Mouse (Mus musculus) liver, postnatal 0 days (tissue): Measurements from ENCODE around the gene Glp1r. TPM values are rescaled to one million over a fixed set of nuclear protein-coding genes. Genes with fewer than 3 reads are reported as not detected.

Source experiments
- ATAC-seq: fragments of 200-750 bp; cut with Nextera tagmentation; 2 replicates; pipeline ENCODE4 v1.8.0; 2017; ENCODE audit warnings: mild to moderate bottlenecking, moderate library complexity
- DNase-seq: peaks from one replicate; pipeline ENCODE4 v3.0.0-alpha.2; 2016
- H3K27ac ChIP-seq: fragments of 300-500 bp; sonication (generic); 2 replicates; pipeline ENCODE4 v1.5.1; 2014; ENCODE audit warnings: antibody characterized with exemption, moderate library complexity, mild to moderate bottlenecking, low read depth
- H3K27me3 ChIP-seq: fragments of 300-500 bp; sonication (generic); 2 replicates; pipeline ENCODE4 v1.6.1; 2014; ENCODE audit warnings: low read length, control low read depth, mixed read lengths; ENCODE audit not compliant: insufficient read depth
- H3K36me3 ChIP-seq: fragments of 300-500 bp; sonication (generic); replicated peaks from 2 replicates; pipeline ENCODE4 v1.6.1; 2014; ENCODE audit warnings: mild to moderate bottlenecking, control low read depth, low read length, moderate library complexity, mixed read lengths; ENCODE audit not compliant: insufficient read depth
- H3K4me1 ChIP-seq: fragments of 300-500 bp; sonication (generic); 2 replicates; pipeline ENCODE4 v1.6.1; 2014; ENCODE audit warnings: antibody characterized with exemption, mild to moderate bottlenecking, control low read depth; ENCODE audit not compliant: insufficient read depth
- H3K4me2 ChIP-seq: fragments of 300-500 bp; sonication (generic); 2 replicates; pipeline ENCODE4 v1.6.1; 2014; ENCODE audit warnings: low read depth, mild to moderate bottlenecking, low read length, moderate library complexity, mixed read lengths
- H3K4me3 ChIP-seq: fragments of 300-500 bp; sonication (generic); 2 replicates; pipeline ENCODE4 v1.5.1; 2014; ENCODE audit warnings: low read depth, low read length
- H3K9ac ChIP-seq: fragments of 300-500 bp; sonication (generic); replicated peaks from 2 replicates; pipeline ENCODE4 v1.6.1; 2014; ENCODE audit warnings: mild to moderate bottlenecking, moderate library complexity
- H3K9me3 ChIP-seq: fragments of 300-500 bp; sonication (generic); 2 replicates; pipeline ENCODE4 v1.6.1; 2016; ENCODE audit warnings: mild to moderate bottlenecking, control low read depth, low read length, mixed read lengths
- CTCF ChIP-seq: sonication (generic); IDR thresholded peaks from 2 replicates; pipeline ENCODE4 v1.5.1; 2016; ENCODE audit warnings: antibody characterized with exemption, low read depth
- EP300 ChIP-seq: IDR thresholded peaks from 2 replicates; pipeline ENCODE4 v1.6.1; 2016; ENCODE audit warnings: antibody characterized with exemption, low read depth, mild to moderate bottlenecking
- WGBS: fragments of 180-500 bp; shearing (Covaris S2); extraction: QIAGEN DNeasy Blood & Tissue Kit; methylation state at CpG from one replicate; pipeline ENCODE4 v1.1.7; 2014; ENCODE audit not compliant: insufficient replicate concordance; 5-methylcytosine and 5-hydroxymethylcytosine counted together
- polyA plus RNA-seq: library from polyadenylated mRNA; unstranded; fragments of >200 nt; fragmentation: Nextera tagmentation; extraction: Ambion mirVana; gene quantifications from 2 replicates; pipeline ENCODE4 v1.2.1, GENCODE M21; 2015

Gene Glp1r
- not detected in 2 replicates for polyA plus RNA-seq

GRCm38 (mm10) chr17:30901627-30902026 is at the start of gene Glp1r:
TSS of gene Glp1r (plus strand) at chr17:30901817.
- peaks cover 29% of the 10 kb centered on the region for H3K27me3 ChIP-seq
- ATAC-seq (no peak), DNase-seq (peak; percentile 22)
- H3K9me3 ChIP-seq: no peaks in the 10 kb centered on the region
- no peaks in the 10 kb centered on the region for H3K36me3 ChIP-seq
- WGBS: 1% methylated on average over 27 of the region's 37 CpGs
- peak within 1 kb of the TSS; percentile 13; the same call in 1 of the 2 replicates for H3K9ac ChIP-seq
- TF ChIP-seq CTCF: no peak
- no peak for TF ChIP-seq EP300
- H3K4me1 ChIP-seq: no peaks in the 10 kb centered on the region
- H3K4me2 ChIP-seq: peak within 1 kb of the TSS; percentile 70
- peak within 1 kb of the TSS; percentile 36 for H3K4me3 ChIP-seq
- H3K27ac ChIP-seq: no peak within 1 kb of the TSS

GRCm38 (mm10) chr17:30852345-30852744 is 49.3 kb upstream of the Glp1r start:
- Histone ChIP-seq H3K4me2 (no peak overlapping the region), H3K36me3 (no peaks in the 10 kb centered on the region), H3K27me3 (no peaks in the 10 kb centered on the region), H3K4me1 (no peaks in the 10 kb centered on the region), H3K4me3 (no peak overlapping the region), H3K27ac (no peak overlapping the region), H3K9me3 (no peaks in the 10 kb centered on the region), H3K9ac (no peak overlapping the region)
- no peak for DNase-seq
- TF ChIP-seq EP300: no peak
- peak; percentile 18; the same call in 1 of the 2 replicates for TF ChIP-seq CTCF
- ATAC-seq: no peak

GRCm38 (mm10) chr17:30857347-30857746 is 44.3 kb upstream of the Glp1r start:
- H3K4me3 ChIP-seq: no peak overlapping the region
- DNase-seq (no peak), ATAC-seq (no peak)
- H3K27me3 ChIP-seq: no peaks in the 10 kb centered on the region
- H3K9me3 ChIP-seq: no peaks in the 10 kb centered on the region
- H3K4me1 ChIP-seq: no peaks in the 10 kb centered on the region
- 78% methylated on average over 5 of the region's 5 CpGs for WGBS
- no peak for TF ChIP-seq EP300
- no peak for TF ChIP-seq CTCF
- H3K4me2 ChIP-seq: no peak overlapping the region
- no peaks in the 10 kb centered on the region for H3K36me3 ChIP-seq
- H3K27ac ChIP-seq: no peak overlapping the region
- H3K9ac ChIP-seq: no peak overlapping the region

GRCm38 (mm10) chr17:30858586-30859259 is 42.9 kb upstream of the Glp1r start:
- no peaks in the 10 kb centered on the region for H3K9me3 ChIP-seq
- no peak overlapping the region for H3K27ac ChIP-seq
- H3K4me3 ChIP-seq: no peak overlapping the region
- DNase-seq: no peak
- ATAC-seq: no peak
- H3K4me1 ChIP-seq: no peaks in the 10 kb centered on the region
- WGBS: 45% methylated on average over 11 of the region's 11 CpGs
- no peaks in the 10 kb centered on the region for H3K27me3 ChIP-seq
- H3K9ac ChIP-seq: no peak overlapping the region
- H3K4me2 ChIP-seq: no peak overlapping the region
- no peaks in the 10 kb centered on the region for H3K36me3 ChIP-seq
- TF ChIP-seq CTCF (no peak), EP300 (no peak)

GRCm38 (mm10) chr17:30859989-30860585 is 41.5 kb upstream of the Glp1r start:
- DNase-seq: no peak
- ATAC-seq: no peak
- Histone ChIP-seq H3K36me3 (no peaks in the 10 kb centered on the region), H3K27ac (no peak overlapping the region), H3K9ac (no peak overlapping the region), H3K9me3 (no peaks in the 10 kb centered on the region), H3K4me1 (no peaks in the 10 kb centered on the region), H3K4me2 (no peak overlapping the region), H3K4me3 (no peak overlapping the region), H3K27me3 (no peaks in the 10 kb centered on the region)
- TF ChIP-seq EP300 (no peak), CTCF (no peak)
- WGBS: 79% methylated on average over 10 of the region's 10 CpGs

- DNase-seq: no peak
- Histone ChIP-seq H3K9ac (no peak overlapping the region), H3K4me1 (no peaks in the 10 kb centered on the region), H3K27ac (no peak overlapping the region), H3K4me2 (no peak overlapping the region), H3K36me3 (no peaks in the 10 kb centered on the region), H3K4me3 (no peak overlapping the region), H3K27me3 (no peaks in the 10 kb centered on the region), H3K9me3 (no peaks in the 10 kb centered on the region)
- ATAC-seq: no peak
- TF ChIP-seq EP300 (no peak), CTCF (no peak)
- 73% methylated on average over 7 of the region's 7 CpGs for WGBS
These were observed 41.0 kb upstream of the Glp1r start for GRCm38 (mm10) chr17:30860606-30861005.
